Mouse (Mus musculus): ENCODE results near the gene Mkrn1. TPM values are rescaled to one million over a fixed set of nuclear protein-coding genes. Genes with fewer than 3 reads are reported as not detected.
A peak's percentile ranks its signal among the peaks of the same experiment; 100 is the strongest.
"Not testable (repeated sequence)": the region's sequence is repeated elsewhere in the genome, so short reads cannot be mapped to it uniquely, and the experiment has no call there.

The Mkrn1 gene
- polyA plus RNA-seq, 1 experiment from 2014 or later: 55.7 TPM

- no peaks in the 10 kb centered on the region; the same call in 1 of the 2 replicates for H3K4me1 ChIP-seq (ENCODE audit: control insufficient read depth, insufficient read depth, low read length)
- WGBS: 20% methylated on average over 9 of the region's 9 CpGs
- H3K9ac ChIP-seq (replicated peaks; ENCODE audit: low read length): peak overlapping the region; percentile 83
- H3K27me3 ChIP-seq (ENCODE audit: control insufficient read depth, insufficient read depth, low read length): no peaks in the 10 kb centered on the region
- H3K4me3 ChIP-seq (ENCODE audit: low read depth, low read length): peak overlapping the region; percentile 78
- H3K4me2 ChIP-seq (ENCODE audit: low read depth, low read length): peak overlapping the region; percentile 84
- H3K36me3 ChIP-seq (replicated peaks; ENCODE audit: control insufficient read depth, insufficient read depth, low read depth, low read length): no peaks in the 10 kb centered on the region; the same call in 1 of the 2 replicates
- H3K27ac ChIP-seq (replicated peaks; ENCODE audit: low read depth, low read length): no peak overlapping the region
- ATAC-seq (replicated peaks; ENCODE audit: insufficient number of reproducible peaks, low FRiP score, low TSS enrichment, low read depth) (no peak), DNase-seq (ENCODE audit: low spot score) (no peak)
- no peaks in the 10 kb centered on the region for H3K9me3 ChIP-seq (replicated peaks; ENCODE audit: control insufficient read depth, low read length)
These were observed 43.5 kb downstream of the Mkrn1 start for GRCm38 (mm10) chr6:39376775-39377174.

GRCm38 (mm10) chr6:39373301-39373955, 46.8 kb downstream of the Mkrn1 start:
- DNase-seq (ENCODE audit: low spot score) (no peak), ATAC-seq (replicated peaks; ENCODE audit: insufficient number of reproducible peaks, low FRiP score, low TSS enrichment, low read depth) (no peak)
- WGBS: 73% methylated on average over 4 of the region's 4 CpGs

DNA sequence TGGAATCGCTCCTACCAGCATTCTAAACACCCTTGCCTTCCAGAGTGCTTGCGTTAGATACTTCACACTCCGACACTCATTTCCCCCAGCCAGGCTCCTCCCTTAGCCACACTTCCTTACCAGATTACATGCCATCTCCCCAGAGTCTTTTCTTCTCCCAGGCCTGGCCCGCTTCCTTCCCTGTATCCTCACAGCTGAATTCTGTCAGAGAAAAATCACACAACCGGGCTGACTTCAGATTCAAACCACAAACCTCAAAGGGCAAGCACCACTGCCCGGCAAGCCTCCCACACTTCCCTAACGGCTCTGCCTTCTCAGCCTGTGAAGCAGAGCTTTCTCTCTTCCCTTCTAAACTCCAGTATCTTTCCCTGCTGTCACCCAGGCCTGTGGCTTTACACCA, 47.5 kb downstream of the Mkrn1 start:
- no peak for DNase-seq (ENCODE audit: low spot score)
- 73% methylated on average over 7 of the region's 7 CpGs for WGBS

More at GRCm38 (mm10) chr6:39373301-39373955, 46.8 kb downstream of the Mkrn1 start:
- H3K9ac ChIP-seq (replicated peaks; ENCODE audit: low read length): no peak overlapping the region
- H3K4me1 ChIP-seq (ENCODE audit: control insufficient read depth, insufficient read depth, low read length): no peaks in the 10 kb centered on the region; the same call in 1 of the 2 replicates
- H3K4me3 ChIP-seq (ENCODE audit: low read depth, low read length): no peak overlapping the region
- no peak overlapping the region for H3K27ac ChIP-seq (replicated peaks; ENCODE audit: low read depth, low read length)
- no peaks in the 10 kb centered on the region for H3K9me3 ChIP-seq (replicated peaks; ENCODE audit: control insufficient read depth, low read length)
- no peaks in the 10 kb centered on the region for H3K27me3 ChIP-seq (ENCODE audit: control insufficient read depth, insufficient read depth, low read length)
- no peaks in the 10 kb centered on the region; the same call in 1 of the 2 replicates for H3K36me3 ChIP-seq (replicated peaks; ENCODE audit: control insufficient read depth, insufficient read depth, low read depth, low read length)
- no peak overlapping the region for H3K4me2 ChIP-seq (ENCODE audit: low read depth, low read length)

GRCm38 (mm10) chr6:39372042-39372441, 48.2 kb downstream of the Mkrn1 start:
- ATAC-seq (replicated peaks; ENCODE audit: insufficient number of reproducible peaks, low FRiP score, low TSS enrichment, low read depth) (no peak), DNase-seq (ENCODE audit: low spot score) (no peak)
- H3K9me3 ChIP-seq (replicated peaks; ENCODE audit: control insufficient read depth, low read length): no peaks in the 10 kb centered on the region
- no peak overlapping the region for H3K4me2 ChIP-seq (ENCODE audit: low read depth, low read length)
- H3K4me3 ChIP-seq (ENCODE audit: low read depth, low read length): no peak overlapping the region
- no peak overlapping the region for H3K27ac ChIP-seq (replicated peaks; ENCODE audit: low read depth, low read length)
- no peaks in the 10 kb centered on the region; the same call in 1 of the 2 replicates for H3K36me3 ChIP-seq (replicated peaks; ENCODE audit: control insufficient read depth, insufficient read depth, low read depth, low read length)
- no peak overlapping the region for H3K9ac ChIP-seq (replicated peaks; ENCODE audit: low read length)
- no peaks in the 10 kb centered on the region; the same call in 1 of the 2 replicates for H3K4me1 ChIP-seq (ENCODE audit: control insufficient read depth, insufficient read depth, low read length)
- H3K27me3 ChIP-seq (ENCODE audit: control insufficient read depth, insufficient read depth, low read length): no peaks in the 10 kb centered on the region

More for the DNA sequence above, 47.5 kb downstream of the Mkrn1 start:
- no peak overlapping the region for H3K4me2 ChIP-seq (ENCODE audit: low read depth, low read length)
- no peak for ATAC-seq (replicated peaks; ENCODE audit: insufficient number of reproducible peaks, low FRiP score, low TSS enrichment, low read depth)
- H3K36me3 ChIP-seq (replicated peaks; ENCODE audit: control insufficient read depth, insufficient read depth, low read depth, low read length): no peaks in the 10 kb centered on the region; the same call in 1 of the 2 replicates
- H3K27ac ChIP-seq (replicated peaks; ENCODE audit: low read depth, low read length): no peak overlapping the region
- no peaks in the 10 kb centered on the region; the same call in 1 of the 2 replicates for H3K4me1 ChIP-seq (ENCODE audit: control insufficient read depth, insufficient read depth, low read length)
- no peak overlapping the region for H3K9ac ChIP-seq (replicated peaks; ENCODE audit: low read length)
- no peaks in the 10 kb centered on the region for H3K9me3 ChIP-seq (replicated peaks; ENCODE audit: control insufficient read depth, low read length)
- H3K4me3 ChIP-seq (ENCODE audit: low read depth, low read length): no peak overlapping the region
- no peaks in the 10 kb centered on the region for H3K27me3 ChIP-seq (ENCODE audit: control insufficient read depth, insufficient read depth, low read length)

DNA sequence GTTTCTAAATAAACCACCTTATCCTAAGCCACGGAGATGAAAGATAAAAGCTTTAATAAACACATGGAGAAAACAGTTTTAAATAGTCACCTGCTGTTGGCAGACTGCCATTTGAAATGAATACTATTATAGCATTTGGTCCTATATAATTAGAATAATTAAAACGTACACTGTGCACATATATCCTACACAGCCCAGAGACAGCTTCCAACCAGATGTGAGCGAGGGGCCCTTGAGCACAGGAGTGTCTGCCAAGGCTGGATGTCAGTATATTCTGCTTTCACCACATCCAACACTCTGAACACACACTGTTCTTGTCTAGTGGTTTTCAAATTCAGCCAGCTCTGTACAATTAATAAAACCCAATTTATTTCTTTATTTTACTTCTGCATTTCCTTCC, 50.6 kb downstream of the Mkrn1 start:
- no peak for ATAC-seq (replicated peaks; ENCODE audit: insufficient number of reproducible peaks, low FRiP score, low TSS enrichment, low read depth)
- Histone ChIP-seq H3K27me3 (ENCODE audit: control insufficient read depth, insufficient read depth, low read length) (no peaks in the 10 kb centered on the region), H3K9ac (replicated peaks; ENCODE audit: low read length) (no peak overlapping the region), H3K27ac (replicated peaks; ENCODE audit: low read depth, low read length) (no peak overlapping the region), H3K9me3 (replicated peaks; ENCODE audit: control insufficient read depth, low read length) (no peaks in the 10 kb centered on the region), H3K36me3 (replicated peaks; ENCODE audit: control insufficient read depth, insufficient read depth, low read depth, low read length) (no peaks in the 10 kb centered on the region; the same call in 1 of the 2 replicates), H3K4me1 (ENCODE audit: control insufficient read depth, insufficient read depth, low read length) (no peaks in the 10 kb centered on the region; the same call in 1 of the 2 replicates), H3K4me2 (ENCODE audit: low read depth, low read length) (no peak overlapping the region), H3K4me3 (ENCODE audit: low read depth, low read length) (no peak overlapping the region)
- no peak for DNase-seq (ENCODE audit: low spot score)
- 83% methylated on average over 3 of the region's 3 CpGs for WGBS

DNA sequence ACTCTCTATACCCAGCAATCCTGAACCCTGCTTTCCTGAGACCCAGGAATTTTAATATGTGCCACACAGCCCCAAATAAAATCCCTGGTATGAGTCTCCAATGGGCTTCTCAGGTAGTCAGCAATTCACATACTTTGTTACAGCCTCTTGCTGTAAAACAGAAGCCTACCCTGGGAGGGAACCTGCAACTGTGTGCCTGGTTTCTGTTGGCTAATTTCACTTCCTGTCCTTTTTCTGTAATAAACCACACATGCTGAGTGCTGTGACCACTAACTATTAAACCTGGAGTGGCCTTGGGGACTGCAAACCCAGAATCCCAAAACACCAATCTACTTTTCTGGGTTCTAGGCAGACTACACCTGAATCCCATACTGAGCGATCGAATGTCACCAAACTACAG, 57.6 kb downstream of the Mkrn1 start:
- Histone ChIP-seq H3K4me2 (ENCODE audit: low read depth, low read length) (no peak overlapping the region), H3K27ac (replicated peaks; ENCODE audit: low read depth, low read length) (no peak overlapping the region), H3K4me1 (ENCODE audit: control insufficient read depth, insufficient read depth, low read length) (no peaks in the 10 kb centered on the region), H3K36me3 (replicated peaks; ENCODE audit: control insufficient read depth, insufficient read depth, low read depth, low read length) (no peaks in the 10 kb centered on the region; the same call in 1 of the 2 replicates), H3K27me3 (ENCODE audit: control insufficient read depth, insufficient read depth, low read length) (no peaks in the 10 kb centered on the region), H3K9ac (replicated peaks; ENCODE audit: low read length) (no peak overlapping the region), H3K4me3 (ENCODE audit: low read depth, low read length) (no peak overlapping the region), H3K9me3 (replicated peaks; ENCODE audit: control insufficient read depth, low read length) (no peaks in the 10 kb centered on the region)
- WGBS: 93% methylated on average over 2 of the region's 2 CpGs
- DNase-seq (ENCODE audit: low spot score) (no peak), ATAC-seq (replicated peaks; ENCODE audit: insufficient number of reproducible peaks, low FRiP score, low TSS enrichment, low read depth) (no peak)

DNA sequence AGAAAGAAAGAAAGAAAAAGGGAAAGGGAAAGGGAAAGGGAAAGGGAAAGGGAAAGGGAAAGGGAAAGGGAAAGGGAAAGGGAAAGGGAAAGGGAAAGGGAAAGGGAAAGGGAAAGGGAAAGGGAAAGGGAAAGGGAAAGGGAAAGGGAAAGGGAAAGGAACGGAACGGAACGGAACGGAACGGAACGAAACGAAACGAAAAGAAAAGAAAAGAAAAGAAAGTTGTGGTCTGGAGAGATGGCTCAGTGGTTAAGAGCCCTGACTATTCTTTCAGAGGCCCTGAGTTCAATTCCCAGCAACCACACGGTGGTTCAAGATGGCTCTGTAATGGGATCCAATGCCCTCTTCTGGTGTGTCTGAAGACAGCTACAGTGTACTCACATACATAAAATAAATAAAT, 61.1 kb downstream of the Mkrn1 start:
- H3K27me3 ChIP-seq (ENCODE audit: control insufficient read depth, insufficient read depth, low read length); H3K9me3 ChIP-seq (replicated peaks; ENCODE audit: control insufficient read depth, low read length); ATAC-seq (replicated peaks; ENCODE audit: insufficient number of reproducible peaks, low FRiP score, low TSS enrichment, low read depth); DNase-seq (ENCODE audit: low spot score); H3K36me3 ChIP-seq (replicated peaks; ENCODE audit: control insufficient read depth, insufficient read depth, low read depth, low read length); H3K9ac ChIP-seq (replicated peaks; ENCODE audit: low read length); H3K27ac ChIP-seq (replicated peaks; ENCODE audit: low read depth, low read length); H3K4me1 ChIP-seq (ENCODE audit: control insufficient read depth, insufficient read depth, low read length); H3K4me2 ChIP-seq (ENCODE audit: low read depth, low read length); H3K4me3 ChIP-seq (ENCODE audit: low read depth, low read length): not testable (repeated sequence)
- WGBS: 96% methylated on average over 9 of the region's 9 CpGs

DNA sequence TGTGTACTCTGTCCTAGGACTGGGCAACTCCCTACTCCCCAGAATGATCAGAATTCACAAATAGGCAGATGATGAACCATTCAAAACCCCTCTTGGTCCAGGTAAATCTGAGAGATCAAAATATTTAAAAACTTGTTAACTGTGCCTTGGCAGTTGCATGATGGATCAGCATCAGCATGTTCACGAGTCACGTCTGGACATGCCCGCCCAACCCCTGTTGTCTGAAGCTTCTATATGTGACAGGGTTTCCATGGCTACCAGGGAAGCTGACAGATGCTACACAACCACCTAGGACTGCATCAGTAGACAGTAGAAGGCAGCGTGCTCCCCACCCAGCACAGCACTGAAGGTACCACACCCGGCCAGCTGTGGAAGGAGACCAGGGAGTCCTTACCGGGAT, 71.3 kb downstream of the Mkrn1 start:
- Histone ChIP-seq H3K4me3 (ENCODE audit: low read depth, low read length) (no peak overlapping the region), H3K4me1 (ENCODE audit: control insufficient read depth, insufficient read depth, low read length) (no peaks in the 10 kb centered on the region)
- no peak for ATAC-seq (replicated peaks; ENCODE audit: insufficient number of reproducible peaks, low FRiP score, low TSS enrichment, low read depth)

More for the DNA sequence above, 71.3 kb downstream of the Mkrn1 start:
- no peaks in the 10 kb centered on the region; the same call in 1 of the 2 replicates for H3K36me3 ChIP-seq (replicated peaks; ENCODE audit: control insufficient read depth, insufficient read depth, low read depth, low read length)
- WGBS: 82% methylated on average over 6 of the region's 6 CpGs
- H3K27ac ChIP-seq (replicated peaks; ENCODE audit: low read depth, low read length): no peak overlapping the region
- peak; percentile 43 for DNase-seq (ENCODE audit: low spot score)
- no peaks in the 10 kb centered on the region for H3K9me3 ChIP-seq (replicated peaks; ENCODE audit: control insufficient read depth, low read length)
- no peak overlapping the region for H3K9ac ChIP-seq (replicated peaks; ENCODE audit: low read length)
- no peak overlapping the region for H3K4me2 ChIP-seq (ENCODE audit: low read depth, low read length)
- H3K27me3 ChIP-seq (ENCODE audit: control insufficient read depth, insufficient read depth, low read length): no peaks in the 10 kb centered on the region

All from embryonic facial prominence, embryonic 11.5 days (tissue).